Comparison of ENCODE assay signal across 21 mouse cellular contexts in the genomic region with DNA sequence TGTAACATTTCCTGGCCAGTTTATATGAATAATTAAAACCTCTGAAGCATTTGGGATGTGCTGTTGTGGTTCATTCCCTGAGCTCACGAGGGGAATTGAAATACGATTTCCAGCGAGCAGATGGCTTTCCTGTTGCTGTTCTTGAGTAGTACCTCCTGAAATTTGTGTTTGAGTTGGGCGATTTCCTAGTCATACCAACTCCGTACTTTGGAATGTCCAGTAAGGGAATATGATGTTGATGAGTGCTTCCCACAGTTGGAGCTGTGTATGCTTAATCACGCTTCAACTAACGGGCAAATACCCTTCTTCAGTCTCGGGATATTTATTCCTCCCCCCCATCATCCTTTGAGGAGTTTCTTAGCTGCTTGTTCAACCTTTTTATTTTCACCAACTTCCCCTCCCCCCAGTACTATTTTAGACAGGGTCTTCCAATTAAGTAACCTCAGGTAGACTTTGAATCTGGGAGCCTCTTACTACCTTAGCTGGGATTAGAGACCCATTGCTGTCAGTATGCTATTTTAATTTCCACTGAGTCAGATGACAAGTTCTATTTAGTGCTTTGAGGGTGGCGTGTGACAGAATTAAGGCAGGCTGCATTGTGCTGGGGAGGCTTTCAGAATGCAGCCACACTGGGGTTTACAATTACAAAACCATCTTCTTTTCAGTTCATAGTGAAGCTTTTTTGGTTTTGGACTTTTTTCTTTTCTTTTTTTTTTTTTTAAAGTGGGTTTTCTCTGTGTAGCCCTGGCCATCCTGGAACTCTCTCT.
DNase-seq lines count a peak whose midpoint lies in the region; ATAC-seq lines count a peak whose summit lies in the region.
"Had no signal": no experiment of that assay in that cellular context is flagged by ENCODE, and none has a peak within 500 bp of the region (broad histone marks: within the 10 kb centered on the region; RNA-seq: fewer than 3 reads in every experiment).

No protein-coding gene starts in this region.

- H3K27me3 ChIP-seq in midbrain, embryonic 14.5 days (ENCODE audit: control insufficient read depth, insufficient read depth, low read length): no peaks in the 10 kb centered on the region
- no peaks in the 10 kb centered on the region for H3K27me3 ChIP-seq in midbrain, embryonic 11.5 days (ENCODE audit: control insufficient read depth, insufficient read depth, low read length)
- H3K27me3 ChIP-seq: embryonic facial prominence, embryonic 15.5 days; forebrain, embryonic 12.5 days; heart, embryonic 12.5 days; hindbrain, embryonic 15.5 days had no signal

- no peak for DNase-seq in frontal cortex, postnatal 10 days (ENCODE audit: low spot score in 2 of 2)
- peak; percentile 12 for DNase-seq in midbrain, embryonic 14.5 days
- no peak for DNase-seq in midbrain, embryonic 11.5 days (ENCODE audit: low spot score, missing footprints)
- DNase-seq in Muller cell, postnatal 12 days (ENCODE audit: inconsistent ontology term): peak; percentile 61
- DNase-seq in fibroblast of lung, adult 2 months (ENCODE audit: low read depth): peak; percentile 60
- no peak for DNase-seq in adrenal gland, adult (ENCODE audit: inconsistent age in 2 of 2, low spot score in 1 of 2)
- no peak for DNase-seq in layer of hippocampus, adult 9-10 months (ENCODE audit: low spot score)
- DNase-seq: adrenal gland, postnatal 10 days; cerebellum, adult 11-12 months; cerebellum, adult 9-10 months; embryo, embryonic 11 days; gastrocnemius, postnatal 36 days; heart, adult 2 months; heart, postnatal 36 days had no signal

- no peak overlapping the region for H3K9ac ChIP-seq in midbrain, embryonic 14.5 days (replicated peaks; ENCODE audit: low read length)
- H3K9ac ChIP-seq in midbrain, embryonic 11.5 days (ENCODE audit: low read length): no peak overlapping the region
- H3K9ac ChIP-seq: embryonic facial prominence, embryonic 15.5 days; forebrain, embryonic 12.5 days; heart, embryonic 12.5 days; hindbrain, embryonic 15.5 days had no signal

- H3K9me3 ChIP-seq in midbrain, embryonic 14.5 days (ENCODE audit: control insufficient read depth, low read length): no peaks in the 10 kb centered on the region
- H3K9me3 ChIP-seq in midbrain, embryonic 11.5 days (ENCODE audit: control insufficient read depth, low read length): no peaks in the 10 kb centered on the region
- H3K9me3 ChIP-seq: embryonic facial prominence, embryonic 15.5 days; forebrain, embryonic 12.5 days; heart, embryonic 12.5 days; hindbrain, embryonic 15.5 days had no signal

- H3K4me2 ChIP-seq in midbrain, embryonic 14.5 days (ENCODE audit: low read length): no peak overlapping the region
- no peak overlapping the region for H3K4me2 ChIP-seq in midbrain, embryonic 11.5 days
- H3K4me2 ChIP-seq: embryonic facial prominence, embryonic 15.5 days; forebrain, embryonic 12.5 days; heart, embryonic 12.5 days; hindbrain, embryonic 15.5 days had no signal

- H3K36me3 ChIP-seq in midbrain, embryonic 14.5 days (ENCODE audit: control insufficient read depth, insufficient read depth, low read length): no peaks in the 10 kb centered on the region
- H3K36me3 ChIP-seq in midbrain, embryonic 11.5 days (ENCODE audit: control insufficient read depth, insufficient read depth, low read length): no peaks in the 10 kb centered on the region
- H3K36me3 ChIP-seq: embryonic facial prominence, embryonic 15.5 days; forebrain, embryonic 12.5 days; heart, embryonic 12.5 days; hindbrain, embryonic 15.5 days had no signal

- peak; percentile 93 for ATAC-seq in frontal cortex, adult (ENCODE audit: low TSS enrichment)
- ATAC-seq in midbrain, embryonic 14.5 days (ENCODE audit: low FRiP score, low TSS enrichment): no peak
- no peak for ATAC-seq in midbrain, embryonic 11.5 days (ENCODE audit: low FRiP score)
- ATAC-seq: forebrain, embryonic 16.5 days; intestine, embryonic 16.5 days had no signal

- H3K27ac ChIP-seq in midbrain, embryonic 14.5 days (replicated peaks; ENCODE audit: low read depth, low read length): no peak overlapping the region
- H3K27ac ChIP-seq in midbrain, embryonic 11.5 days (ENCODE audit: low read depth, low read length): no peak overlapping the region
- H3K27ac ChIP-seq: embryonic facial prominence, embryonic 15.5 days; forebrain, embryonic 12.5 days; heart, adult 2 months; hindbrain, embryonic 15.5 days had no signal

- H3K4me1 ChIP-seq in midbrain, embryonic 14.5 days (ENCODE audit: control insufficient read depth, insufficient read depth, low read length): no peaks in the 10 kb centered on the region
- 0 out of 2 replicates have a peak, but pooled peaks cover 2% of the 10 kb centered on the region for H3K4me1 ChIP-seq in midbrain, embryonic 11.5 days (ENCODE audit: control insufficient read depth, insufficient read depth, low read length)
- H3K4me1 ChIP-seq: embryonic facial prominence, embryonic 15.5 days had no signal

- WGBS in midbrain, embryonic 14.5 days: 52% methylated on average over 9 of the region's 9 CpGs
- 79% methylated on average over 9 of the region's 9 CpGs for WGBS in midbrain, embryonic 11.5 days

- H3K4me3 ChIP-seq in midbrain, embryonic 14.5 days (replicated peaks; ENCODE audit: low read depth, low read length): no peak overlapping the region
- no peak overlapping the region for H3K4me3 ChIP-seq in midbrain, embryonic 11.5 days (ENCODE audit: low read depth, low read length)
- H3K4me3 ChIP-seq: embryonic facial prominence, embryonic 15.5 days; forebrain, embryonic 12.5 days; heart, adult 2 months; heart, embryonic 12.5 days; hindbrain, embryonic 15.5 days had no signal

Comparison
In these comparisons a context has a peak if more than half of its experiments do, and no peak if none do; other contexts are left out.
1. DNase-seq: peak in midbrain, embryonic 14.5 days (single experiment), Muller cell, postnatal 12 days (single experiment) and fibroblast of lung, adult 2 months (single experiment); none in frontal cortex, postnatal 10 days (0 of 2), midbrain, embryonic 11.5 days (single experiment), adrenal gland, adult (0 of 2) and layer of hippocampus, adult 9-10 months (single experiment).